Mouse (Mus musculus): ENCODE data around the gene Mapk8ip1.
"Not testable (repeated sequence)": the region's sequence is repeated elsewhere in the genome, so short reads cannot be mapped to it uniquely, and the experiment has no call there.

Gene Mapk8ip1

DNA sequence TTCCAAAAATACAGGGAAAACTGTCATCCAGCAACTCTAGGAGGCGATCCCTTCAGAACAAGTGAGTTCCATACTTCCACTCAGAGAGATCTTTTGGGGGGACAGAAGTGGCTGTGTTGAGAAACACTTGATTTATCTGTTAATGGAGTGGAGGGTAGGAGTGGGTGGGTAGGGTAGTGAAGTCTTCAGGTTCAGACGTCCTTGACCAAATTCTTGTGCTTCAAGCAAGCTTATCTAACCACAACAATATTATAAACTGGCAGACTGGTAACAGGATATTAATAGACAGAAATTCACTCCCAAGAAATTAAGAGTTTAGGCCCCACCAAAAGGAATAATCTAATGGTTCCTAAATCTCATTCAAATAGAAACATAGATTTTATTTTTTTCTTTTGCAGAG lies 29.0 kb upstream of the Mapk8ip1 start:
- in situ Hi-C loops (cut with MboI; ENCODE audit: unreplicated experiment in 2 of 2) = loop anchor here in 1 of 2 experiments (5.0 to 10.0 kb wide), 2 partner anchors 123 to 245 kb away; no protein-coding TSS in a partner anchor

DNA sequence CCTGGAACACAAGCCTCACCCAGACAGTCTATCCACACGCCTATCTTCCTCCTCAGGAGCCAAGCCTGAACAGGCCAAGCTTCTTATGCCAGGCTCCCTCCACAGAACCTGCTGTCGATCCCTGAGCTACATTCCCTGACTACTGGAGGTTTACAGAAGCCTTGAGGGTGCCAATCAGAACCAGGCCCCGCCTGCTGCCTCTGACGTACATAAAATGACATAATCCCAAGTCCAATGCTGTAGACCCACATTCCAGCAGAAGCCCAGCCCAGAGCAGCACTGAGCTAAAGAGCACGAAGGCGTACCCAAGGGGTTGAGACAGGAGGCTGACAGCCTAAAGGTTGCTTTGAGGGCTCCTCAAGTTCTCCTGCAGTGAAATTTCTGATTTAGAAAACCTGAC lies 26.8 kb upstream of the Mapk8ip1 start:
- in situ Hi-C loops (cut with MboI; ENCODE audit: unreplicated experiment in 2 of 2) = no loop called here

DNA sequence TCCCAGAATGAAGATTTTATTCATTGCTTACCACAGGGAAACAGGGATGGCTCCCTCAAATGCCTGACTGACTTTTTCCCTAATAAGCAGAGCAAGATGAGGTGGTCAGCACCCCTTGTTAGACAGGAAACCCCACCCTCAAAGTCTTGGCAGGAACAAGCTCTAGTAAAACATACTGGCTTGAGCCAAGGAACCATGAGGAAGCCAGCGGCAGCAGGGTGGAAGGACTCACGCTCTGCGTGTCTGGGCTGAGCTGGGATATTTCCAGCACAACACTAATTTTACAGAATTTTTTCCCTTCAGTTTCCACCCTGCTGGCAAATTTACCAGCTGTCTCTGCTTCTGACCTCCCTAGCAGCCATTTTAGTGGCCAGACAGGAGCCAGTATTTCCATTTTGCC lies 25.4 kb upstream of the Mapk8ip1 start:
- in situ Hi-C loops (cut with MboI; ENCODE audit: unreplicated experiment in 2 of 2) = no loop called here

DNA sequence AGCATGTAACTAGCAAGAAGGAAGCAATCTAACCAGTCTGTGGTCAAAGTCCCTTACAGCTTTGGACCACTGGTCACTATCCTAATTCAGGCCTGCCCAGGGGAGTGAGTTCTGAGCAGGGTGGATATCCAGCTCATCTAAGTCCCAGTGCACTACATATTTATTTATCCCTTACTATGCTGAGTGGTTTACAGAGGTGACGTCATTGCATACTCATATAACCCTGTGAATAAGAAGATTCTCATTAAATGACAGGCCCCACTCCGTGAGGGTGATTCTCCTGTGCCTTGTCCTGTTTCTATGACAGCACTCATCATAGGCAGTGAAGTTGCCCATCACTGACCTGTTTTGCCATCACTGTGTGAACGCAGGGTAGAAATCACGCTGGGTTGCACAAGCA lies 24.3 kb upstream of the Mapk8ip1 start:
- in situ Hi-C loops (cut with MboI; ENCODE audit: unreplicated experiment in 2 of 2) = no loop called here

DNA sequence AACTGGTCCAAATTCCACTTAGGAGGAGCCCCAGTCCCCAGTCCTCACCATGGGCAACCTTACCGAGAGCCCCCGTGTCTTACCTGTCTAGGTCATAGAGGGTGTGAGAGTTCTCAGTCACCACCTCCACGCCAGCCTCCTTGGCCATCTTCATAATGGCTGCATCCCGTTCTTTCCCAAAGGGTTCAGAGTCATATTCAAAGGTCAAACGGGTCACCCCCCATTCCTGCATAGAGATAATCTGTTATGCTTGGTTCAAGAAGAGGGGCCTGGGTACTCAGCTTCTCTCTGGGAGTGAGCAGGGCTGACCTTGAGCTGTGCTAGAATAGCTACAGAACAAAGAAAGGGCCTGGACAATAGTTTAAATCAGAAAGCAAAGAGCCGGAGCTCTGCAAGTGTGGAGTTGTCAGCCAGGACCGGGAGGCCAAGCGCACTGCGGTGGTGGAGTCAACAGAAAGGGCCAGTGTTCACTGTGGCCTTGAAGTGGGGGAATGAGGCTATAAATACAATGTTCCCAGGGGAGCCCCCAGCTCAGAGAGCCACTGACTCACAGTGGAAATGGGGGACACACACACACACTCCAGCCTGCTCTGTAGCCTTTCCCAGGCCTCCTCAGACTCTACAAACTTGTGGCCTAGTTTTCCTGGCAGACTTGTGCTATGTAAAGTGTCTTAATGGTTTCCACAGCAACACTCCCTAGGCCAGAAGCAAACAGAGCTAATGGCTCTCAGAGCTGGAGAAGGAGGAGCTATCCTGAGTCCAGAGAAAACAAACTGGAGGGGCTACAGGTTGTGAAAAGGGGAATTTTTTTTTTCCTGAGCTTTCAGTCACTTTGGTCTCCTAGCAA lies 23.6 kb upstream of the Mapk8ip1 start:
- in situ Hi-C loops (cut with MboI; ENCODE audit: unreplicated experiment in 2 of 2) = no loop called here

DNA sequence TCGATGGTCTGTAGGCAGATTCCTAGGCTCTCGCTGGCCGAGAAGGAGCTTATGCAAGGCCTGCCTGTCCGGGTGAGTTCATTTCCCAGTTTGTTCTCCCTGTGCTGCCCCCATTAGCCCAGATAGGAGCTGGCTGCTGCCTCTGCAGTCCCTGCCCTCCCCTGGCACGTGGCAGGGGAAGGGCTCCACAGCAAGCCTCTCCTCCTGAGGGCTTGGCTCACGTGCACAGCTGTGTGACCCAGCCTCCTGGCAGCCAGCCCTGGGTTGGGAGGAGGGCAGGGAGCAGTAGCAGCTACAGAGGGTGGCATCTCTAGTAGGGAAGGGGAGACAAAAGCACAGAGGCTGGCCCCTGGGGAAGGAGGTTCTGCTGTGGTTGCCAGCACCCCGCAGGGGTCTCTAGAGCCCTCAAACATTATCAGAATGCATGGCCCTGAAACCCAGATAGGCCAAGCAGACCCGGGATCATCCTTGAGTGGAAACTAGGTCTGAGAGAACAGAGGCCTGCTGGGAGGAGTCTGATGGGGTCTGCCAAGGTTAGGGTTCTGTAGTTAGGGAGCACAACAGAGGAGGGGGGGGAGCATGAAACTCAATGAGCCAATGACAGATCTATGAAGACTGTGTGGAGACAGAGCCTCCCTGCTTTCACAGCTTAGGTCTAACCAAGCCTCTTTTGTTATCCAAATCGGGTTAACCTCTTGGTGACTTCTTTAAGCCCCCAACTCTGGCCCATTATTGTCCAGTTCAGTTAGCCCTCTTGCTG lies 22.8 kb upstream of the Mapk8ip1 start:
- in situ Hi-C loops (cut with MboI; ENCODE audit: unreplicated experiment in 2 of 2) = no loop called here

DNA sequence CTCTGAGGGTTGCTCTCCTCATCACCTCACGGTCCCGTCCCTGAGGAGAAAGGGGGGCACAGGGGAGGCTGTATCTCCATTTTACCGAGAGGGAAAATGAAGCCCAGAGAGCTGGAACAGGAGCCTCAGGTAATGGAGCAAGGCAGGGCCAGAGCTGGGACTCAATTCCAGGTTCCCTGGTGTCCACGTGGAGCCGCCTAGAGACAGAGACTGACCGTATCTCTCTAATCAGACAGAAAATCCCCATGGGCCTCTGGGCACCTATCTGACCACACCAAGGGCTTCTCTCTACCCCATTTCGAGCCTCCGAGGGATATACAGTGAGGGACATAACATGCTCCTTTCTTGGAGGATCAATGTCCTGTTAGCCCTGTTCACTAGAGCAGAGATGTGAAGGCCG lies 22.1 kb upstream of the Mapk8ip1 start:
- in situ Hi-C loops (cut with MboI; ENCODE audit: unreplicated experiment in 2 of 2) = no loop called here

DNA sequence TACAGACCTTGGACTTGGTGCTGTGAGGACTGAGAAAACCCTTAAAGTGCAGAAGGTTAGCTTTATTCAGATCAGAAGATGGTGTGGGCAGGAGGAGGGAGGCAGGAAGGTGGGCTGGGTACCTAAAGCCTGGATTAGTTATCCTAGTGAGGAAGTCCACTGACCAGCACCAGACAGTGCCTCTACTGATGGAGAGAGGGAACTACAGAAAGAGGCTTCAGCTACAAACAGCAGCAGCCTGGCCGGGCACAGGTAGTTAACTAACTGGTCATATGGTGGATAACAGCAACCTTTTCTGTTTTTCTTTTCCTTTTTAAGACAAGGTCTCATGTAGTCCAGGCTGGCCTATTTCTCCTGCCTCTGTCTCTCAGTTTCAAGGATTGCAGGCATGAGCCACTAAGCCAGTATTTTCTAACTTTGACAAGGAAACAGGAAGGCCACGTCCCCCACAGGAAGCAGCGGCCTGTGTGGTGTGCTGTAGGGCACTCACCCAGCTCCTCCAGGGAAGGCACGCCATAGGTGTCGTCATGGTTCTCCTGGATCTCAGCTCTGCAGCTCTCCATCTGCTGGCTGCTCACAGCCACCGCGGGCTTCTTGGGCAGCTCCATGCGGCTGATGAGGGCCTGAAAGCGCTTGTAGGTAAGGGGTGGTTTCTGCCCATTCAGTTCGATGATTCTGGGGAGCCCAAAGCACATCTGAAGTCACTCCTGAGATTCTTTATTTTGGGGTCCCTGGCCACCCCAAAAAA lies 21.5 kb upstream of the Mapk8ip1 start:
- in situ Hi-C loops (cut with MboI; ENCODE audit: unreplicated experiment in 2 of 2) = no loop called here

DNA sequence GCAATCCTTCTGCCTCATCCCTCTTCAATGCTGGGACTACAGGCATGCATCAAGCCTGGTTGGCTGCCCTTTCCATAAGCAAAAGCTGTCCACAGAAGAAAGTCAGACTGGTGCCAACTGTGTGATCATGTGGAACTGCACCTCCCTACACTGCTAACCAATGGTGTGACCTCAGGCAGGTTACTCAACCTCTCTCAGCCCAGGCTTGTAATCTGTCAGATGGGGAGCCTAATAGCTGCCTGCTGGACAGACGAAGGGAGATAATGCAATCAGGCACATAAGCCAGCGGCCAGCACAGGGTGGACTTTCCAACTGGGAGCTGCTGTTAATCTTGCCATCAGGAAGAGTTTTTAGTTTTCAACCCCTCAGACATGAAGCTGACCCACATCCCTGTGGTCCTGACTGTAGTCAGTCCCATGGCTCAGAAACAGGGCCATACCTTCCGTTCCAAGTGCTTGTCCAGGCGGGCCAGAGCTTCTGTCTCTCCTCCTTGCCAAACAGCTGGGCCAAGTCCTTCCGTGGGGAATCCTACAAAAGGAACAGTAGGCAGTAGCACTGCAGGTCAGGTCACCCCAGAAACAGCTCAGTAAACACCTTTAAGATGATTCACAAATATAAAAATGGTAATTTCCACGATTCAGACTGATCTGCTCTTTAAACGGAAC lies 20.8 kb upstream of the Mapk8ip1 start:
- in situ Hi-C loops (cut with MboI; ENCODE audit: unreplicated experiment in 2 of 2) = no loop called here

DNA sequence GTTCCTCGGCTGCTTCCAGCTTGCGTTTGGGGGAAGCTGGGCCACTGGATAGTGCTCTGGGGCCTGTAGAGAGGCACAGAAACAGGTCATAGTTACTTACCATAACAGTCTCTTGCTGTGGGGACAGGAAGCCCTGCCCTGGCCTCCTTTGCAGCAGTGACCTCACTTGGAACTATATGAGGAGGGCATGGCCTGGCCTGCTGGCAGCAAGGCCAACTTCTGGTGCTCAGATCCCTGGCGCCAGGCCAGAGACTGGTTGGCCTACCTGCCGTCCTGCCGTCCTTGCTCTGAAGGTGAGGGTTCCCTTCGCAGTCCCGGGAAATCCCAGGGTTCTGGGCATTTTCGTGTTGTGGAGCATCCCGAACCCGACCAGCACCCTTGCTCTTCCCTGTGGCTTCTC lies 10.6 kb upstream of the Mapk8ip1 start:
- in situ Hi-C loops (cut with MboI; ENCODE audit: unreplicated experiment in 2 of 2) = no loop called here

DNA sequence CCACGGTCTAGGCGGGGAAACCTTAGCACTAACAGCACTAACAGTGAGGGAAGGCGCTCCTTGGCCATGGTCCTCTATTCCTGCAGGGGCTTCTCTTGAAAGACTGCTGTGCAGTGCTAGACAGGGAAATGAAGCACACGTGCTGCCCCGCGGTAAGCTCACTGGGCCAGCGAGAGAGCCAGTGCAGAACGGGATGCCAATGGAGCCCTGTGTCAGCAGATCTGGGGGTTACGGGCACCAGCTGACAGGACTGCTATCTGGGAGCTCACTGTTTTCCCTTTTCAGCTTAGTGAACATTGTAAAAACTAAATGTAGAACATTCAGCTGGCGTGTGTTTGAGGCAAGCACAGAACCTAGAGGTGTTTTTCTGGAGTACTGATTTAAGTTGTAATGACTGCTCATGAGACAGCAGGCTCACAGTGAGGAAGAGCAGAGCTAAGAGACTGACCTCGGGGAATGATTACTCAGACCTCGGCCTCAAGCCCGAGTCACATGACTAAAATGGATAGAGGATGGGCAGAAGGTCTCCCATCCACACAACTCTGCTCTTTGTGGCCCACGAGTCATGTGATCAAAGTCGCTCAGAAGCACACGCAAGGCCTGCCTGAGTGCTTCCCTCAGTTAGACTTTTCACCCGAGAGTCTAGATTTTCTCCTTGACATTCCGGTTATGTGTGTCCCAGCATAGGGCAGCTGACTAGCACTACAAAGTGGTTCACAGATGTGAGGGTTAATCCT lies 7.4 kb upstream of the Mapk8ip1 start:
- in situ Hi-C loops (cut with MboI; ENCODE audit: unreplicated experiment in 2 of 2) = no loop called here

DNA sequence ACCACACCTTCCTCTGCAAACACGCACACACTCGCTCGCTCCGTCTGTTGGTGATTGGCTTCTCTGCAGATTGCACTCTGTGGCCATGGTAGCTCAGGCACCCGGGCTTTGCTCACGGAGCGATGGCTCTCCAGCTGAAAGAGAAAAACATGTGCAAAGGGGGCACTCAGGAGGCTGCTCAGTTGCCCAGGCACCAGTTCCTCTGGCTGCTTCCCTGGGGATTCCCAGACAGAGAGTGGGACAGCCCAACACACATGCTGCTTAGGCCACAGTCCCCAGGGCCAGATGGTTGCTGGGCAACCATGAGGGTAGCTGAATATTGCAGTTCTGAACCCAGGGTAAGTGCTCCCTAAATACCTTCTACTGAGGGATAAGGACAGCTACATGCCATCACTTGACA lies 4.6 kb upstream of the Mapk8ip1 start:
- in situ Hi-C loops (cut with MboI; ENCODE audit: unreplicated experiment in 2 of 2) = no loop called here

DNA sequence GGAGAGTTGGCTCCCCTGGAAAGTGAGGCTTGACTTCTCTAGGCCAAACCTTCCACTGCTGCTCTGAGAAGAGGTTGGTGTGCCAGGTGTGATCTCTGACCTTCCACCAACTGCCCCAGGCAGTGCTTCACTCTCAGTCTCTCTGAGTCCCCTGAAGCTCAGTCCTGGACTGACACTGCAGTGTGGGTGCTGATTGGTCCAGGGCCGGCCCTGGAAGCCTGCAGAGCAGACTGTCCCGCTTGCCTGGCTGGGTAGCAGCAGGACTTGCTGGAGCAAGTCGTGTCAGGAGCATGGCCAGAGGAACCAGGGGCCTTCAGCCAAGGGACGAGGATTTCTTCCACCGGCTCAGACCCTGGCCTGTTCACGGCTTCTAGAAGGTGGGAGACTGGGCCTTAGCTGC lies 3.7 kb upstream of the Mapk8ip1 start:
- in situ Hi-C loops (cut with MboI; ENCODE audit: unreplicated experiment in 2 of 2) = no loop called here

DNA sequence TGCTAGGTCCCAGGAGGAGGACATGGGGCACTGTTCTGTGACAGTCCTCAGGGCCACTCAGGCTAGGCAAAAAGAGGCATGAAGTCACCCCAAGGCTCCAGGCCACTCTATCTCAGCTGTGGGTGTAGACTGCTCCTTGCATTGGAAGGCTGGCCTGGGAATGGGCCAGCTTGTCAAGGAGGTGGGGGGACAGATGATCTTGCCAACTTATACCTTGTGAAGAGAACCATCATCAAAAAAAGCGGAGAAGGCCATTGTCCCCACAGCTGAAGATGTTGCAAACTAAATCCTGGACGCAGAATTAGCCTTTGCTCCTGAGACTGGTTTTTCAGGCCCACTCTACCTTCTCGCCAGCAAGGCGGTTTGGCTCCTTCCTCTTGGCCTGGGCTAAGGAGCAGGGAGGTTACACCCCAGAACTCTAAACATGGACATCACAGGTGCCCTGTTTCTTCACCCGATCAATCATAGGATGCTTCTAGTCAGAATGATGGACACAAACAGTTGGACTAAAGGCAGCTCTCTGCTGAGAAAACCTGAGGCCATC lies 2.8 kb upstream of the Mapk8ip1 start:
- in situ Hi-C loops (cut with MboI; ENCODE audit: unreplicated experiment in 2 of 2) = no loop called here

DNA sequence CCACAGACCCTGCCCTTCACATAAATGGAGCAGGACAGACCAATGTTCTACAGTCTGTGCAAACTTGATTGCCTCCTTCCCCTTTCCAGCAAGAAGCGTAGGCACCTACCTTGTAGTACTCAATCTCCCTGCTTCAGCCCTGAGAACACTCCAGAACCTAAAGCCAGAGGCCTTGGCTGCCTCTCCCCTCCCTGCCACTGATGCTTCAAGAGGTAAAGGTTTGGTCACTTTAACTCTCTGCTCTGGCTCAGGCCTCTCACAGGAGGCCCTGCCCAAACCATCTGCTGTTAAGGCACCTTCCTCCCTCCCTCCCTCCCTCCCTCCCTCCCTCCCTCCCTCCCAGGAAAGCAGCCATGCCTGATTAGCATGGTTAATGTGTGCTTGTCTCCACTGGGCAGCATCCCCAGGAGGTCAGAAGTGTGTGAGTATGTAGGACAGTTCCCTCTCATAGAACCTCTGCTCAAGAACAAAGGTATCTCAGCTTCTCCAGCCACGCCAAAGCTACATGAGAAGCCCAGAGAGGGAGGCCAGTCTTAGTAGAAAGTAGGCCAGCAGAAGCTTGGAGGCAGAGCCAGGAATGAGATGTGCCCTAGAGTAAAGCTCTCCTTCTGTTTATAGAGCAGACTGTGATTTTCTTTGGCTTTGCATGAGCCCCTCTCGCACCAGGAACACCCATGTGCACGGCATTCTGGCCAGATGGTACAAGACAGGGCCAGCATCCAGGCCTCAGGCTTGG lies 1.7 kb upstream of the Mapk8ip1 start:
- in situ Hi-C loops (cut with MboI; ENCODE audit: unreplicated experiment in 2 of 2) = no loop called here

DNA sequence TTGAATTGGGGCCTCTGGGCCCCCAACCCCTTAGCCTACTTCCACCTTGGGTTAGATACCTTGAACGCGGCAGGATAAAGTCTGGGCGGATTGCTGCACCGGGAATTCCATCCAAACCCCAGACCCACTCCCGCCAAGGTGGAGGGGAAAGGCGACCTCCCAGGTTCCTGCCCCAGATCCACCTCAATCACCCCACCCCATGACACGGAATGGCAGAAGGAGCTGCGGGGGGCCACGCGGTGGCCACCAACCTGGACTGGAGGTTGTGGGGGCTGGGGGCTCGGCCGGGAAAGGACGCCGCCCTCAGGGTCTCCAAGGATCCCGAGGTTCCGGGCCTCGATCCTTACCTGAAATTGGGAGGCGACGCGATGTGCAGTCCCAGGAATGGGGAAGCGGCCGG lies 381 bp downstream of the Mapk8ip1 start:
- in situ Hi-C loops (cut with MboI; ENCODE audit: unreplicated experiment in 2 of 2) = no loop called here

DNA sequence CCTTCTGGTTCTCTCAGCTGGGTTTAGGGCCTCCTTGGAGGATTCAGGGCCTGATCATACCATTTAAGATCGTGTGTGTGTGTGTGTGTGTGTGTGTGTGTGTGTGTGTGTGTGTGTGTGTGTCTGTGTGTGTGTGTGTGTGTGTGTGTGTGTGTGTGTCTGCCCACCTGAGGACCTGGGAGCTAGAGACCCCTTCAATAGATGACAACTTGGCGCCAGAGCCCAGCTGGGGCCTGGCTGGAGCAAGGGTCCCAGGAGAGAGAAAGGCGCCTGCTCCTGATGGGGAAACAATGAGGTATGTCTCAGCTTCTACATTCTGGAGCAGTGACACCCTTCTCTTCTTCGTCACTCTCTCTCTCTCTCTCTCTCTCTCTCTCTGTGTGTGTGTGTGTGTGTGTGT lies 1.2 kb downstream of the Mapk8ip1 start:
- in situ Hi-C loops (cut with MboI; ENCODE audit: unreplicated experiment in 2 of 2) = not testable (repeated sequence)

DNA sequence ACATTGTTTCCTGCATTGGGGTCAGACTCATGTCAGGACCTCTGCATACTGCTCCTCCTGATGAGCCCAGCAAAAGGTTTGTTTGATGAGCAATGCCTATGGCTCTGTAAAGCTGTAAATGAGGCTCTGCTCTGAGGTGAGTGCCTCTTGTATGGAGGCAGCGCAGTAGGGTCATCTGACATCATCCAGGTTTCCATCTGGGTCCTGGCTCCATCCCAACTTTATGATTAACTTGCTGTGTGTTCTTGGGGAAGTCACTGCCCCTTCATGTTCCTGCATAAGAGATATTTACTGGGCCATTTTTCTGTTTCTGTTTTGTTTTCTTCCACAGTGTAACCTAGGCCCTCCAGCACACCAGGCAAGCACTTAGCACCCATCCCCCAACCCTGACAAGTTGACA lies 3.6 kb downstream of the Mapk8ip1 start:
- in situ Hi-C loops (cut with MboI; ENCODE audit: unreplicated experiment in 2 of 2) = no loop called here

DNA sequence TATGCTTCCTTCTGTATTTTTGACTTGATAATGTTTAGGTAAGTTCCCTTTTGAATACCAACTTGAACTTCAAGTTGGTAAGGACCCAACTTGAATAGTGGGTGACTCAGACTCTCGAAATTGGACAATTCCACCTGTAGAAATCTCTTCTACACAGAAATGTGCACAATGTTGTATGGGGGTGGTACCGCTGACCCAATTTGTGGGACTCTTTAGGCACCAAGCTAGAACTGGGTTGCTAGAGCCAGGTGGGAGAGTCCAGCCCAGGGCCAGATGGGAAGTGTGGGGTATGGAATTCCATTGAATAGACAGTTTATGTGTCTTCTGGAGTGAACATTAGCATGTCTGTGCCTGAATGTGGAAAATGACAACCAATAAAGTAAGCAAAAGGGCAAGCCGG lies 5.5 kb downstream of the Mapk8ip1 start:
- in situ Hi-C loops (cut with MboI; ENCODE audit: unreplicated experiment in 2 of 2) = no loop called here

Data from v-Abl transformed pro-B cells (cell line).